Mouse (Mus musculus) Patski (cell line): ENCODE data around the gene Necab2. TPM values are rescaled to one million over a fixed set of nuclear protein-coding genes. Genes with fewer than 3 reads are reported as not detected.

Experiments
- ATAC-seq: fragments of 100-300 bp; one replicate; pipeline ENCODE4 v1.8.0; 2021
- CTCF ChIA-PET: fragments of 350-600 bp; sonication (Branson Sonifier 250); formaldehyde crosslinking; loops from one replicate; lab custom pipeline; 2022; ENCODE audit warnings: inconsistent platforms; lab: Charles Lee
- POLR2A ChIA-PET: fragments of 350-600 bp; sonication (Branson Sonifier 250); formaldehyde crosslinking; loops from one replicate; lab custom pipeline; 2022; ENCODE audit warnings: antibody characterized with exemption, inconsistent platforms; lab: Charles Lee
- DNase-seq: peaks from one replicate; pipeline ENCODE4 v3.0.0-alpha.2; 2011; ENCODE audit warnings: low read depth, low spot score
- H3K27me3 ChIP-seq: fragments of 371-371 bp; one replicate; pipeline ENCODE4 v1.5.1; 2021
- CTCF ChIP-seq: fragments of 100-300 bp; IDR thresholded peaks from one replicate; pipeline ENCODE4 v1.5.1; 2021
- in situ Hi-C: fragments of 300-500 bp; cut with MboI; formaldehyde crosslinking; loops from 3 replicates; pipeline ENCODE4 v1.11.1; 2018; ENCODE audit warnings: low pct_unique_long_range_greater_than_20kb, mixed read lengths
- polyA plus RNA-seq: library from polyadenylated mRNA; unstranded; gene quantifications from one replicate; pipeline ENCODE4 v1.2.3, GENCODE M21; 2021

Necab2 gene
- polyA plus RNA-seq, 1 experiment from 2014 or later = 0.14 TPM

- no peaks in the 10 kb centered on the region for H3K27me3 ChIP-seq
- POLR2A ChIA-PET = interaction anchor here (1.0 kb wide), 1 partner anchor 29 kb away, joined by 3 read pairs; no protein-coding TSS in a partner anchor
- in situ Hi-C loops = no loop called here
- CTCF ChIA-PET = interaction anchor here (2.3 kb wide), 1 partner anchor 14 kb away, joined by 14 read pairs; no protein-coding TSS in a partner anchor
- no peak for ATAC-seq
- no peak for DNase-seq
- no peak for TF ChIP-seq CTCF
These were observed 4.5 kb upstream of the Necab2 start for GRCm38 (mm10) chr8:119442013-119442412.

GRCm38 (mm10) chr8:119442970-119443369 is 3.5 kb upstream of the Necab2 start:
- DNase-seq (no peak), ATAC-seq (no peak)
- no peaks in the 10 kb centered on the region for H3K27me3 ChIP-seq
- ChIA-PET POLR2A (no interaction called here), CTCF (interaction anchor here (1.3 to 1.7 kb wide), 3 partner anchors 31 to 233 kb away, joined by 3 to 6 read pairs (median 4); no protein-coding TSS in a partner anchor)
- in situ Hi-C loops = no loop called here
- no peak for TF ChIP-seq CTCF

- CTCF ChIA-PET = no interaction called here
- in situ Hi-C loops = loop anchor here (5.0 kb wide), 2 partner anchors 35 to 230 kb away; no protein-coding TSS in a partner anchor
- DNase-seq = no peak
- no peak for ATAC-seq
- POLR2A ChIA-PET = no interaction called here
- no peaks in the 10 kb centered on the region for H3K27me3 ChIP-seq
- TF ChIP-seq CTCF = no peak
These were observed 666 bp downstream of the Necab2 start for GRCm38 (mm10) chr8:119446990-119447780.

GRCm38 (mm10) chr8:119447781-119448170 is 1.3 kb downstream of the Necab2 start:
- in situ Hi-C loops = loop anchor here (5.0 kb wide), 2 partner anchors 35 to 230 kb away; no protein-coding TSS in a partner anchor
- no peaks in the 10 kb centered on the region for H3K27me3 ChIP-seq
- CTCF ChIA-PET = no interaction called here
- TF ChIP-seq CTCF = no peak
- DNase-seq (no peak), ATAC-seq (no peak)
- POLR2A ChIA-PET = no interaction called here

GRCm38 (mm10) chr8:119449627-119450026 is 3.1 kb downstream of the Necab2 start:
- in situ Hi-C loops = loop anchor here (5.0 kb wide), 4 partner anchors 37 to 228 kb away; partner anchors contain the start of gene Taf1c

GRCm38 (mm10) chr8:119451131-119451530 is 4.6 kb downstream of the Necab2 start:
- no peak for DNase-seq
- in situ Hi-C loops = loop anchor here (5.0 kb wide), 2 partner anchors 46 to 156 kb away; partner anchors contain the start of gene Taf1c
- H3K27me3 ChIP-seq = no peaks in the 10 kb centered on the region
- POLR2A ChIA-PET = no interaction called here
- CTCF ChIA-PET = interaction anchor here (1.5 to 2.8 kb wide), 3 partner anchors 11 to 154 kb away, joined by 3 to 10 read pairs (median 4); partner anchors contain the start of gene Taf1c
- ATAC-seq = no peak
- TF ChIP-seq CTCF = no peak

More at GRCm38 (mm10) chr8:119449627-119450026, 3.1 kb downstream of the Necab2 start:
- no peak for TF ChIP-seq CTCF
- CTCF ChIA-PET = interaction anchor here (1.2 to 2.8 kb wide), 3 partner anchors 9 to 156 kb away, joined by 4 to 10 read pairs (median 4); partner anchors contain the start of gene Taf1c
- no peak for DNase-seq
- POLR2A ChIA-PET = no interaction called here
- ATAC-seq = no peak
- no peaks in the 10 kb centered on the region for H3K27me3 ChIP-seq

GRCm38 (mm10) chr8:119452919-119453318 is 6.4 kb downstream of the Necab2 start:
- CTCF ChIA-PET = no interaction called here
- POLR2A ChIA-PET = interaction anchor here (0.6 kb wide), 1 partner anchor 50 kb away, joined by 3 read pairs; no protein-coding TSS in a partner anchor
- no peaks in the 10 kb centered on the region for H3K27me3 ChIP-seq
- in situ Hi-C loops = loop anchor here (5.0 kb wide), 2 partner anchors 44 to 154 kb away; partner anchors contain the start of gene Taf1c
- DNase-seq = no peak
- no peak for TF ChIP-seq CTCF
- ATAC-seq = peak; percentile 26

- ChIA-PET POLR2A (no interaction called here), CTCF (interaction anchor here (0.6 to 3.7 kb wide), 4 partner anchors 10 to 149 kb away, joined by 3 to 14 read pairs (median 4); partner anchors contain the start of gene Taf1c)
- in situ Hi-C loops = no loop called here
- no peak for ATAC-seq
- no peak for TF ChIP-seq CTCF
- no peaks in the 10 kb centered on the region for H3K27me3 ChIP-seq
- no peak for DNase-seq
These were observed 9.5 kb downstream of the Necab2 start for GRCm38 (mm10) chr8:119456045-119456444.

- ATAC-seq (no peak), DNase-seq (no peak)
- H3K27me3 ChIP-seq = peaks cover 10% of the 10 kb centered on the region
- in situ Hi-C loops = no loop called here
- ChIA-PET POLR2A (no interaction called here), CTCF (no interaction called here)
- no peak for TF ChIP-seq CTCF
These were observed 13.2 kb downstream of the Necab2 start for GRCm38 (mm10) chr8:119459724-119460123.

- CTCF ChIA-PET = no interaction called here
- in situ Hi-C loops = no loop called here
- POLR2A ChIA-PET = no interaction called here
- ATAC-seq (no peak), DNase-seq (no peak)
- no peak for TF ChIP-seq CTCF
- H3K27me3 ChIP-seq = peaks cover 16% of the 10 kb centered on the region
These were observed 14.8 kb downstream of the Necab2 start for GRCm38 (mm10) chr8:119461356-119461755.
